Mouse (Mus musculus) lung, adult 18-20 months (tissue): ENCODE data around the gene Dnajc30.
"Not testable (repeated sequence)": the region's sequence is repeated elsewhere in the genome, so short reads cannot be mapped to it uniquely, and the experiment has no call there.

Experiments used
- DNase-seq, 2 experiments: peaks; one replicate each; pipeline ENCODE4 v3.0.0; 2022; ENCODE audit warnings: mixed read lengths in 2 of 2

The Dnajc30 gene

GRCm38 (mm10) chr5:135063629-135064381 is at the start of gene Dnajc30:
Dnajc30 (plus strand) TSS chr5:135064202.
- DNase-seq, result peak; percentile 96 to 97

DNA sequence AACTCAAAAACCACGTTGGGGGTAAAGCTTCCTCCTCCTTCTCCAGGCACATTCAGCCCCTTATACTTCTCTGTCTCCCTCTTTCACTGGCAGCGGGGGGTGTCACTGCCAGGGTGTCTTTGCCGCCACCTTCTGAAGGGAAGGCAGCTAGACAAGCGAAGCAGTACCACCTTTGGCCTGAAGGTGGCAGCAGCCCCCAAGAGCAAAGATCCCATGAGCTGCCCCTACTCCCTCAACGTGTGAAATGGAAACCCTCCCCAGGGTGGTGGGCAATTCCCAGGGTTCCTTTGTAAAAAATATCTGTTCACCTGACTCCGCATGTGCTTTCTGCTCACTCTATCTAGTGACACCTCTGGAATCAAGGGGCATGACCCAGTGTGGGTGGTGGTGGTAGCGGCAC is 48.5 kb upstream of the Dnajc30 start:
- DNase-seq, result peak; percentile 83 to 85

DNA sequence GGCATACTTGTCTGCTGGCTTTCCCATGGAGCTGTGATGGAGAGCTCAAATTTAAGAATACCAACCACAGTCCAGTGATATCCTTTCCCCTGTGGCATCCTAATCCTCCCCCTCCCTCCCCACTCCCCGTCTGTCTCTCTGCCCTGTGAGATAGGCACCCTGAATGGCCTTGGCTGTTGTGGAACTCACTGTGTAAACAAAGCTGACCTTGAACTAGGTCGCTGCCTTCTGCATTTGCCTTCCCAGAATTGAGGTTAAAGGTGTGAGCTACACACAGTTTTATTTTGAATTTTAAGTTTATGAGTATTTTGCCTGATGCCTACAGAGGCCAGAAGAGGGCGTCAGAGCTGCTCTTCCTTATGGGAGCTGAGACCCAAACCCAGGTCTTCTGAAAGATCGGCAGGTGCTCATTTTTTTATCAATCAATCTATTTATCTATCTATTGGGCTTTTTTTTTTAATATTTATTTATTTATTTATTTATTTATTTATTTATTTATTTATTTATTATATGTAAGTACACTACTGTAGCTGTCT is 47.7 kb upstream of the Dnajc30 start:
- no peak for DNase-seq

DNA sequence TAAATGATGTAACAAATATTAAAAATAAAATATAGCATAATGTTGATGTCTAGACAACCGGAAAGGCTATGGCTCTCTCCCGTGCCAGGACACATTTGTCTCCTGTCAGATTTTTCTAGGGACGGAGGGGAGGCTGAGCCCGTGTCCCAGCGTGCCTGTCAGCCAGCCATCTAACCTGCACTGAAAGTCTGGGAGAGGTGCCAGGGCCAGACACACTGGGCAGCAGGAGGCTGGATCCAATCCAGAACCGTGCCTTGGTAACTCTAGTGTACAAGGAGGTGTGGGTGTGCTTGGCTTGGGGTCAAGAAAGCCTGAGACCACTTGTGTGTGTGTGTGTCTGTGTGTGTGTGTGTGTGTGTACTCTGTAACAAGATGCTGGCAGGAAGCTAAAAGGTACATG is 42.2 kb upstream of the Dnajc30 start:
- DNase-seq, result peak; percentile 86 to 93

DNA sequence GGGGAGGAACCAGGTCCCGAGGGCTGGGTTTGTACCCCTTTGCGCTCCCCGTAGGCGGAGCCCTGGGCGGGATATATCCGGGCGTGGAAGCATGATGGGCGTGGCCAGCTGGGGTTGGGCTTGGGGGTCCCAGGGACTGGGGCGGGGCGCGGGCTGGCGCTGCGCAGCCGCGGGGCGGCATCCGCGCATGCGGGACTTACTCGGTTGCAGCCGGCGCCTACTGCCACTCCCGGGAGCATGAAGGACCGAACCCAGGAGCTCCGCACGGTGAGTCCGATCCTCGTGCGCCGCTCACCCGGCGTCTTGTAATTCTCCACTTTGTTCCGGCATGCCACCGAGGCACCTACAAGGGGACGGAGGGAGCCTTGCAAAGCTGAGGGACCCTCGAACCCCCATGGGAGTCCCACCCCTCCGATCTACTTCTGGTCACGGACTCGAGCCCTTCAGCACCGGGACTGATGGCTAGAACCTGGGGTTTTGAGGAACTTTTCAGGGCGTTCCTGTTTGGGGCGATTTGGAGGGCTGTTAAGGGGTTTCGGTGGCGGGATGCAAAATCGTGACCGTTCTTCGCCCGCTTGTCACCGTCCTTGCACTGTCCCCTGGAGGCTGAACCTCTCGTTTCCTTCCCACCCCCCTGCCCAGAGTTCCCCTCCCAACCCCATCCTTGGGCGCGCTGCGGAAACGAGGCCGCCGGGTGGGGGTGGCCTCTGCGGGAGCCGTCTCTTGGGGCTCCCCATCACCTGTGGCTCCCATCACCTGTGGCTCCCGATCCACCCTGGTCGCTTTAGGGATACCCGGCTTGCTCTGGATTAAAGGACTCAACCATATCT is 40.4 kb upstream of the Dnajc30 start, which contains the start of gene Stx1a:
Stx1a (plus strand) TSS at position 139 of the 830 bp plus-strand sequence.
- peak; percentile 89 to 93 for DNase-seq

- no peak for DNase-seq
These were observed 39.3 kb upstream of the Dnajc30 start for GRCm38 (mm10) chr5:135024665-135025224.

DNA sequence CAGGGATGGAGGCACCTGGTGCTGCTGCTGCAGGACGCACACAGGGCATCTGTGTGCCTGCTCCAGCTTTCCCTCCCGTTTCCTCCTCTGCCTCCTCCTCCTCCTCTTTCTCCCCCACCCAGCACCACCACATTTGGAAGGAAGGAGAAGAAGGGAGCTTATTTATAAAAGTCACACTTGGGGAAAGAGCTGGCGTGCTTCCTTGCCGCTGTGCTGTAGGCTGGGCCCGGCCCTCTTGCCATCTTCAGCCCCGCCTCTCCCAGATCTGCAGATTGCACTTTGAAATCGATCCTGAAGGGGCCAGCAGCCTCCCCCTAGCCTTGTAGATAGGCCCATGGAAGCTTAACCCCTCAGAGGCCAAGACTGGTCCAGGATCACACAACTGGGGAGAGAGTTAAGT is 38.1 kb upstream of the Dnajc30 start:
- DNase-seq, result no peak

- no peak for DNase-seq
These were observed 34.8 kb upstream of the Dnajc30 start for GRCm38 (mm10) chr5:135029007-135029854.

- no peak for DNase-seq
These were observed 31.4 kb upstream of the Dnajc30 start for GRCm38 (mm10) chr5:135032581-135032980.

DNA sequence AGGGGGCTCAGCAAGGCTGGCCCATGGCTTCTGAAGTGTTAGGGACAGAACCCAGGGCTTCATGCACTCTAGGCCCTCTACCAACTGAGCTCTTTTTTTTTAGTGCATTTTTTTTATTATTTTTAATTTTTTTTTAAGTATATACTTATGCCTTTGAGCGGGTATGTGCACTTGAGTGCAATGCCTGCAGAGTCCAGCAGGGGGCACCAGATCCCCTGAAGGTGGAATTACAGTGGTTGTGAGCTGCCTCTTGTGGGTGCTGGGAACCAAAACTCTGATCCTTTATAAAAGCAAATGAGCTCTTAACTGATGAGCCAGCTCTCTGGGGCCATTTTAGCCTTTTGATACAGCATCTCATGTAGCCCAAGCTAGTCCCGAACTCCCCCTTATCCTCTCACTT is 29.4 kb upstream of the Dnajc30 start:
- DNase-seq, result no peak

DNA sequence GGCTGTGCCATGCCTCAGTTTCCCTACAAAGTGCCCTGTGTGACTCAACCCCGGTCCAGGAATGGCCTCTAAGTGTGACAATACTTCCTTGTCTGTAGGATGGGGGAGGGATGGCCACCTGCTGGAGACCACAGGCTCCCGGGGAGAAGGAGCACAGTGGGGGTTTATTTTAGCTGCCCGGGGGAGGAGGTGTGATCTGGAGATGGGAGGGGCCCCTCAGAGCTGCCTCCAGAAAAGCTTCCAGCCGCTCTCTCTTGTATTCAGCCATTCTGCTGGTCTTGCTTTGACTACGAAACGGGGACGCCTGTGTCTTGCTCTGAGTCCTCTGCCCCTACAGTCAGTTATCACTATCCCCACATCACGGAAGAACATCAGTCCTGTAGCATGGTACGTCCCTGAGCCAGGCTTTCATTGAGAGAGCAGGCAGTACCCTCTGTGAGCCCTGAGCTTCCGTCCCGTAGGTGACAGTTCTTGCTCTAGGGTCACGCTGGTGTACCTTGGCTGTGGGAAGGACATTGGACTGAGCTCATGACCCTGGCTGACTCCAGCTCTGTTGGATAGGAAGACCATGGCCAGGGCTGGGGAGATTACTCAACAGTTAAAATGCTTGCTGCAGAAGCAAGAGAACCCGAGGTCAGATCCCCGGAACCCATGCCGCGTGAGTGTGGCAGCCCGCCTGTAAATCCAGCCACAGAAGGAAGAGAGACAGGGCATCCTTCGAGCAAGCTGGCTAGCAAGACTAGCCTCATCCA is 28.2 kb upstream of the Dnajc30 start:
- no peak for DNase-seq

DNA sequence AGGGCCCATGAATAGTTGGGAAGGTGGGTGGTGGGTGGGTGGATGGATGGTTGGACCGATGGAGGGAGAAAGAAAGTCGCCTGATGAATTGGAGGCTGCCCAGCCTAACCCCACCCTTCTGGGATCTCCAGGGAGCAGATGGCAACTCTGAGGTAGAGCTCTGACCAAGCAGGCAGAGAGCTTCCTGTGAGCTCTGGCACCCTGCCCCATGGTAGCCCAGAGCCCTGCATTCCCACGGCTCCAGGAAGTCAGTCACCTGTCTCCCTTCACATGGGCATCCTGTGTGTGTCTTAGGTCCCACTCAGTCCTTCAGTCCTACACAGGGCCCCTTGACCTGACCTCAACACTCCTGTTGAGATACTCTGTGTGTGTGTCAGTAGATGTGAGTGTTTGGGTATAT is 26.1 kb upstream of the Dnajc30 start:
- no peak for DNase-seq

DNA sequence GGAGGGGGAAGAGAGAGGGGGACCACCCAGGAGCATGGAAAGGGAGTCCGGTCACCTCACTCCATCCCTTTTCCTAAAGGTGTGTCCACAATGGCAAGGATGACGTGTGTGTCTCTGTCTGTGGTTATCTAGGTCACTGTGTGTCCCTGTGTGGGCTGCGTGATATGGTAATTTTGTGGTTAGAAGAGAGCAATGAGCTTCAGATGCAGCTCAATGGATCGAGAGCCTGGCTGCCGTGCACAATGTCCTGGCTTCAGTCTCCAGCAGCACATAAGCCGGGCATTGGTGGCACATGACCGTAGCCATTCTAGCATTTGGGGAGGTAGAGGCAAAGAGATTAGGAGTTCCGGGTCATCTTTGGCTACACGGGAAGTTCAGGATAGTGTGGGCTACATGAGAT is 24.5 kb upstream of the Dnajc30 start:
- no peak for DNase-seq

DNA sequence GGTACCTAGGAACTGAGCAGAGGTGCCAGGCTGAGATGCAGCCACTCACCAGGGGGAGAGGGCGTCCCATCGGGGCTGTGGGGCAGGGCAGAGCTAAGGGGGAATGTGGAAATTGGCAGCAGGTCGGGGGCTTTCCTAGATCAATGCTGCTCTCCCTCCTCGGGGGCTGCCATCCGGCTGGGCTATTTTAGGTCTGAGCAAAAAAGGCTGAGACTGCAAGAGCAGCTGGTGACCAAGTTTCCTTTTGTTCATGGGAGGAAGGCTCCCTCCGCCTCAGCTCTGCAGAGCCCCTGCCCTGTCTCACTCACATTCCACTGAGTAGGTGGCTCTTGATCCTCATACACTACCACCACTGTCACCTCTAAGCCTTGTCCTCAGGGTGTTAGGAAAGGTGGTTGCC is 23.9 kb upstream of the Dnajc30 start:
- no peak for DNase-seq

- DNase-seq, result no peak
These were observed 23.2 kb upstream of the Dnajc30 start for GRCm38 (mm10) chr5:135040777-135041176.

- no peak for DNase-seq
These were observed 21.8 kb upstream of the Dnajc30 start for GRCm38 (mm10) chr5:135042105-135042788.

- no peak for DNase-seq
These were observed 19.4 kb upstream of the Dnajc30 start for GRCm38 (mm10) chr5:135044575-135044974.

DNA sequence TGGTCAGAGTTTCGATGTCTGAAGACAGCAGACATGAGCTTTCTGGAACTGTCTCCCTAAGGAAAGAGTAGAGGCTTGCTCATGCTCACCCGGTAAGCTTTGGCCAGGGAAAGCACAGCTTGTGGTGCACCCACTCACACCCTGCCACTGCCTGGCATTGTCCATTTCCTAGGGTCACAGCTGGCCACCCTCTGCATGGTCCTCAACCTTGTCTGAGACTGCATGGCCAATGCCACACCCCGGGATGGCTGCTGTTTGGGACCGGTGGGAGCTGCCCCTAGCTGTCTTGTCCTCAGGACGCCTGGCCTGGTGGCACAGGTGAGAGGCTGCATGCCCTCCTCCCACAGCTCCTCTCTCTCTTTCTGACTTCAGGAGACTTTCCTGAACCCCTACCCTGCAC is 15.5 kb upstream of the Dnajc30 start:
- DNase-seq, result no peak

DNA sequence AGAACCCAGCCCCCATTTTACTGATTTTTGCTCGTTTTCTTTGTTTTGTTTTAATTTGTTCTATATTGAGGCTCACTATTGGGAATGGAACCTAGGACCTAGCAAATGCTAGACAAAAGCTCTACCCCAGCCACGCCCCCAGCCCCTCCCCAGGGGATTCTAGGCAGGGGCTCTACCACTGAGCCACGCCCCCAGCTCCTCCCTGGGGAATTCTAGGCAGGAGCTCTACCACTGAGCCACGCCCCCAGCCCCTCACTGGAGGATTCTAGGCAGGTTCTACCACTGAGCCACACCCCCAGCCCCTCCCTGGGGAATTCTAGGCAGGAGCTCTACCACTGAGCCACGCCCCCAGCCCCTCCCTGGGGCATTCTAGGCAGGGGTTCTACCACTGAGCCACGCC is 14.7 kb upstream of the Dnajc30 start:
- not testable (repeated sequence) for DNase-seq

- no peak for DNase-seq
These were observed 10.6 kb upstream of the Dnajc30 start for GRCm38 (mm10) chr5:135053356-135053755.

- DNase-seq, result no peak
These were observed 372 bp downstream of the Dnajc30 start for GRCm38 (mm10) chr5:135064382-135064766.
